Mouse (Mus musculus) cortical plate, adult 2 months (tissue): Measurements from ENCODE around the gene Rb1.

Experiments
- CTCF ChIP-seq: fragments of 200-500 bp; IDR thresholded peaks from 2 replicates; pipeline ENCODE4 v1.5.1; 2011; ENCODE audit warnings: mild to moderate bottlenecking, control low read depth, low read length; ENCODE audit not compliant: insufficient read depth; ENCODE audit errors: extremely low read depth
- POLR2A ChIP-seq: fragments of 200-500 bp; IDR thresholded peaks from 2 replicates; pipeline ENCODE4 v1.6.1; 2011; ENCODE audit warnings: mild to moderate bottlenecking, low read length, control low read depth; ENCODE audit not compliant: insufficient read depth; ENCODE audit errors: extremely low read depth

- TF ChIP-seq CTCF (no peak), POLR2A (no peak)
These were observed 53.8 kb downstream of the Rb1 start for GRCm38 (mm10) chr14:73271807-73272206.
